Mouse (Mus musculus) left cerebral cortex, postnatal 4 days (tissue): ENCODE data around the gene Nsl1. TPM values are rescaled to one million over a fixed set of nuclear protein-coding genes. Genes with fewer than 3 reads are reported as not detected.

ENCODE experiments used
- DNase-seq: peaks from one replicate; pipeline ENCODE4 v3.0.0-alpha.2; 2022
- intact Hi-C: fragments of 180-260 bp; cut with DNase I; formaldehyde crosslinking; loops from one replicate; pipeline ENCODE4 v1.15.1; 2025
- total RNA-seq, 2 experiments: library from RNA; stranded (reverse); gene quantifications; 2 replicates each; pipeline ENCODE4 v1.2.3; 2021

Gene Nsl1
- total RNA-seq, 2 experiments from 2014 or later = 2.3 to 2.7 TPM

- DNase-seq = no peak
- intact Hi-C loops = no loop called here
Measured at GRCm38 (mm10) chr1:191131692-191132091, 68.9 kb downstream of the Nsl1 start.

DNA sequence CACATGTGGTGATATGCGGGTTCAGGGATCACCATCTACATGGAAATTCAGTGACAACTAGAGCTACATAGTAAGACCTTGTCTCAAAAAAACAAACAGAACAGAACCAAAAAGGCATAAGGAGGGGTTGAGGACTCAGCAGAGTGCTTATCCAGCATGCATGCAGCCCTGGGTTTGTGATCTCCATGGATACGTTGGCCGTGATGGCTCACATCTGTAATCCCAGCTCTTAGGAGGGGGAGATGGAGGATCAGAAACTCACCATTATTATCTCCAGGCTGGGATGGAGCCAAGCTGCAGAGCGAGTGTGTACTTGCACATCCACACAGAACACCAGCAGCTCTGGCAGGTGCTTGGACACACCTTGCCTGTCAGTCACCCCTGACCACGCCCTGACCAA is 69.4 kb downstream of the Nsl1 start:
- DNase-seq = no peak
- intact Hi-C loops = no loop called here

- DNase-seq = no peak
- intact Hi-C loops = no loop called here
Measured at GRCm38 (mm10) chr1:191132934-191133333, 70.1 kb downstream of the Nsl1 start.

- DNase-seq = no peak
- intact Hi-C loops = no loop called here
Measured at GRCm38 (mm10) chr1:191135406-191135805, 72.6 kb downstream of the Nsl1 start.

Other genes with a start within 250 kb of the Nsl1 start
- 10 to 100 TPM; 66.6 to 74.9 TPM for gene Rps6kc1, start 151.2 kb upstream of the Nsl1 start, total RNA-seq
- gene Angel2, start 137.9 kb upstream of the Nsl1 start, total RNA-seq = 10 to 100 TPM; 58.2 to 60.0 TPM
- gene Vash2, start 83.7 kb upstream of the Nsl1 start, total RNA-seq = 10 to 100 TPM; 63.8 to 72.2 TPM
- 10 to 100 TPM; 27.0 to 27.6 TPM for gene Flvcr1, start 36.9 kb upstream of the Nsl1 start, total RNA-seq
- not detected for gene Spata45, start 26.4 kb upstream of the Nsl1 start, total RNA-seq
- 10 to 100 TPM; 15.2 to 17.1 TPM for gene Tatdn3, start 80 bp upstream of the Nsl1 start, total RNA-seq
- 1 to 10 TPM in 1 of 2 experiments, under 1 TPM in 1; 0.62 to 1.2 TPM for gene Batf3, start 34.8 kb downstream of the Nsl1 start, total RNA-seq
- not detected for gene Fam71a, start 101.8 kb downstream of the Nsl1 start, total RNA-seq
- gene Atf3, start 155.0 kb downstream of the Nsl1 start, total RNA-seq = under 1 TPM; 0.58 to 0.99 TPM